Mouse (Mus musculus): ENCODE data around the gene Olfr167. TPM values are rescaled to one million over a fixed set of nuclear protein-coding genes. Genes with fewer than 3 reads are reported as not detected.
"Not testable (repeated sequence)": the region's sequence is repeated elsewhere in the genome, so short reads cannot be mapped to it uniquely, and the experiment has no call there.

Gene Olfr167
- polyA plus RNA-seq (2015; fragmentation: Nextera tagmentation; extraction: Ambion mirVana), result not detected in 2 replicates

GRCm38 (mm10) chr16:19522166-19522565, at the start of gene Olfr167:
TSS of gene Olfr167 (minus strand) at chr16:19522266.
- no peaks in the 10 kb centered on the region for H3K36me3 ChIP-seq (ENCODE audit: insufficient read depth, low read length)
- WGBS, result 76% methylated on average over 2 of the region's 2 CpGs
- H3K27ac ChIP-seq (ENCODE audit: low read length), result no peak within 1 kb of the TSS
- no peak within 1 kb of the TSS for H3K4me3 ChIP-seq (ENCODE audit: low read length)
- no peak within 1 kb of the TSS for H3K9ac ChIP-seq (replicated peaks; ENCODE audit: low read length)
- no peaks in the 10 kb centered on the region for H3K9me3 ChIP-seq (ENCODE audit: low read length)
- no peaks in the 10 kb centered on the region for H3K27me3 ChIP-seq (ENCODE audit: insufficient read depth, low read length)
- H3K4me1 ChIP-seq (ENCODE audit: insufficient read depth, low read length), result no peaks in the 10 kb centered on the region
- no peak within 1 kb of the TSS for H3K4me2 ChIP-seq (replicated peaks; ENCODE audit: low read depth, low read length)
- ATAC-seq (ENCODE audit: low FRiP score, low TSS enrichment), result no peak

DNA sequence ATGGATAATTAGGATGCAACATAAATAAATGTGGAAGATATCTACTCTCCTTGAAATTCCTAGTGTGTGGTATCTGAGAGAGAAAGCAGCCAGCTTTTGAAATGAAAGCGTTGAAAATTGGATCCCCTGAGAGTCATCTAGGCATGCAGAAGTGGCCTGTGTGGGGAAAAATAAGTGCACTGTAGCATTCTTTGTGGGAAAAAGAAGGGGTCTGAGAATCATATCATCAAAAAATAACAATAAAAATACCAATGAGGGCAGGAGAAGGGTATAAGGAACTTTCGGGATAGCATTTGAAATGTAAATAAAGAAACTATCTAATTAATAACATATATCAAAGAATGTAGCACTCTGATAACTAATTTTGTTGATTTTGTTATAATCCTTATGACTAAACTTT, 49.6 kb upstream of the Olfr167 start, which contains the start of gene Olfr169:
Olfr169 (minus strand) TSS at position 101 of the 400 bp plus-strand sequence.
- not testable (repeated sequence) for H3K9me3 ChIP-seq (ENCODE audit: low read length); ATAC-seq (ENCODE audit: low FRiP score, low TSS enrichment); H3K36me3 ChIP-seq (ENCODE audit: insufficient read depth, low read length); H3K4me3 ChIP-seq (ENCODE audit: low read length); H3K9ac ChIP-seq (replicated peaks; ENCODE audit: low read length); H3K27me3 ChIP-seq (ENCODE audit: insufficient read depth, low read length); H3K4me1 ChIP-seq (ENCODE audit: insufficient read depth, low read length); H3K4me2 ChIP-seq (replicated peaks; ENCODE audit: low read depth, low read length); H3K27ac ChIP-seq (ENCODE audit: low read length)
- WGBS, result 92% methylated on average over 2 of the region's 2 CpGs

- H3K4me1 ChIP-seq (ENCODE audit: insufficient read depth, low read length); H3K27me3 ChIP-seq (ENCODE audit: insufficient read depth, low read length); H3K4me2 ChIP-seq (replicated peaks; ENCODE audit: low read depth, low read length); H3K4me3 ChIP-seq (ENCODE audit: low read length); H3K36me3 ChIP-seq (ENCODE audit: insufficient read depth, low read length); H3K9me3 ChIP-seq (ENCODE audit: low read length); H3K9ac ChIP-seq (replicated peaks; ENCODE audit: low read length); ATAC-seq (ENCODE audit: low FRiP score, low TSS enrichment); H3K27ac ChIP-seq (ENCODE audit: low read length): not testable (repeated sequence)
- WGBS, result 88% methylated on average over 7 of the region's 7 CpGs
Measured at GRCm38 (mm10) chr16:19553429-19553828, 31.4 kb upstream of the Olfr167 start.

GRCm38 (mm10) chr16:19552246-19552645, 30.2 kb upstream of the Olfr167 start:
- H3K4me3 ChIP-seq (ENCODE audit: low read length); H3K27ac ChIP-seq (ENCODE audit: low read length); H3K9ac ChIP-seq (replicated peaks; ENCODE audit: low read length); H3K4me2 ChIP-seq (replicated peaks; ENCODE audit: low read depth, low read length); H3K9me3 ChIP-seq (ENCODE audit: low read length); H3K36me3 ChIP-seq (ENCODE audit: insufficient read depth, low read length); H3K27me3 ChIP-seq (ENCODE audit: insufficient read depth, low read length); H3K4me1 ChIP-seq (ENCODE audit: insufficient read depth, low read length); ATAC-seq (ENCODE audit: low FRiP score, low TSS enrichment): not testable (repeated sequence)
- WGBS, result 87% methylated on average over 3 of the region's 3 CpGs

GRCm38 (mm10) chr16:19535455-19535854, 13.4 kb upstream of the Olfr167 start, which contains the start of gene Olfr168:
TSS of gene Olfr168 (minus strand) at chr16:19535555.
- no peak for ATAC-seq (ENCODE audit: low FRiP score, low TSS enrichment)
- Histone ChIP-seq H3K9ac (replicated peaks; ENCODE audit: low read length) (no peak within 1 kb of the TSS), H3K4me2 (replicated peaks; ENCODE audit: low read depth, low read length) (no peak within 1 kb of the TSS), H3K36me3 (ENCODE audit: insufficient read depth, low read length) (no peaks in the 10 kb centered on the region), H3K4me3 (ENCODE audit: low read length) (no peak within 1 kb of the TSS), H3K4me1 (ENCODE audit: insufficient read depth, low read length) (no peaks in the 10 kb centered on the region), H3K9me3 (ENCODE audit: low read length) (no peaks in the 10 kb centered on the region), H3K27me3 (ENCODE audit: insufficient read depth, low read length) (no peaks in the 10 kb centered on the region), H3K27ac (ENCODE audit: low read length) (no peak within 1 kb of the TSS)

DNA sequence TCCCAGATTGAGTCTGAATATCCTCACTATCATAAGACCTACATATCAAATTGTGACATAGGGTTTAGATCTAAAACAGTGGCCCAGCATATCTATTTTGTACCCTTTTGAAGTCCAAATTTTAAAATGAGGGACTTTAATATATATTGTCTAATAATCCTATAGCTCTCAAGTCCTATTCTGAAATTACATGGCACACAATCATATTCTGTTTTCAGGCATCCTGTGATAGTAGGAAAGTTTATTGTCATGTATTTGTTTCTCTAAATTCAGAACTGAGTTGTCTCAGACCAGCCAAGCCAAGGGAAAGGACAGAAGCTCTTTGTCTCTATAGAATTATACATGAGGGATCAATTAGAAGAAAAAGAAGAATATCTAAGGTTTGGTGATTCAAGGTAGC, 38.7 kb downstream of the Olfr167 start, which contains the start of gene Olfr166:
Olfr166 (plus strand) TSS at position 301 of the 400 bp plus-strand sequence.
- no peak within 1 kb of the TSS for H3K4me3 ChIP-seq (ENCODE audit: low read length)
- H3K27ac ChIP-seq (ENCODE audit: low read length), result no peak within 1 kb of the TSS
- no peak within 1 kb of the TSS for H3K9ac ChIP-seq (replicated peaks; ENCODE audit: low read length)
- no peaks in the 10 kb centered on the region; the same call in 1 of the 2 replicates for H3K9me3 ChIP-seq (ENCODE audit: low read length)
- H3K36me3 ChIP-seq (ENCODE audit: insufficient read depth, low read length), result no peaks in the 10 kb centered on the region
- ATAC-seq (ENCODE audit: low FRiP score, low TSS enrichment), result no peak
- no peaks in the 10 kb centered on the region for H3K27me3 ChIP-seq (ENCODE audit: insufficient read depth, low read length)
- no peak within 1 kb of the TSS for H3K4me2 ChIP-seq (replicated peaks; ENCODE audit: low read depth, low read length)
- no peaks in the 10 kb centered on the region for H3K4me1 ChIP-seq (ENCODE audit: insufficient read depth, low read length)

DNA sequence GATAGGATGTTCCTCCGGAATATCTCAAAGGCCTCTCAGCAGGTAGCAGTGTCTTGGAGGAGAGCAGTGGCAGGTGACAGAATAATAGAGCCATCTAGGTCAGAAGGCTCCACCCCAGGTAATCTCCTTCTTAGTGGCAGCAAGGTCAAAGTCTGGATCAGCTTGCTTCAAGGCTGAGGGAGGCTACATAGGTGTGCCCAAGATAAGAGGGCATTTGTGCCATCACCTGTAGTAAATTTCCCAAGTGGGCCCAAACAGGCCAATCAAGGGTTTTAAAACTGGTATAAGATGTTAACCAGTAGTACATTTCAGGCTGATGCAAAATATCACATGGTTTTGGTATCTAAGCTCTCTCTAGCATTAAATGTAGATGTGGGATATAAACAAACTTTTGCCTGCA, 57.7 kb downstream of the Olfr167 start:
- no peak overlapping the region for H3K27ac ChIP-seq (ENCODE audit: low read length)
- WGBS, result 100% methylated on average over 1 of the region's 1 CpGs
- H3K27me3 ChIP-seq (ENCODE audit: insufficient read depth, low read length), result no peaks in the 10 kb centered on the region
- H3K9me3 ChIP-seq (ENCODE audit: low read length), result no peaks in the 10 kb centered on the region
- no peak for ATAC-seq (ENCODE audit: low FRiP score, low TSS enrichment)
- H3K4me3 ChIP-seq (ENCODE audit: low read length), result no peak overlapping the region
- no peak overlapping the region for H3K4me2 ChIP-seq (replicated peaks; ENCODE audit: low read depth, low read length)
- no peaks in the 10 kb centered on the region for H3K36me3 ChIP-seq (ENCODE audit: insufficient read depth, low read length)
- H3K9ac ChIP-seq (replicated peaks; ENCODE audit: low read length), result no peak overlapping the region
- H3K4me1 ChIP-seq (ENCODE audit: insufficient read depth, low read length), result no peaks in the 10 kb centered on the region

Other genes starting within 250 kb of the Olfr167 start
- gene Olfr164, start 208.2 kb downstream of the Olfr167 start, polyA plus RNA-seq (2015; fragmentation: Nextera tagmentation; extraction: Ambion mirVana), result not detected in 2 replicates
- gene Olfr165, start 99.1 kb downstream of the Olfr167 start, polyA plus RNA-seq (2015; fragmentation: Nextera tagmentation; extraction: Ambion mirVana), result not detected in 2 replicates
- gene Olfr166, start 38.6 kb downstream of the Olfr167 start, polyA plus RNA-seq (2015; fragmentation: Nextera tagmentation; extraction: Ambion mirVana), result not detected in 2 replicates
- not detected in 2 replicates for gene Olfr168, start 13.3 kb upstream of the Olfr167 start, polyA plus RNA-seq (2015; fragmentation: Nextera tagmentation; extraction: Ambion mirVana)
- gene Olfr169, start 49.5 kb upstream of the Olfr167 start, polyA plus RNA-seq (2015; fragmentation: Nextera tagmentation; extraction: Ambion mirVana), result not detected in 2 replicates
- not detected in 2 replicates for gene Olfr170, start 89.6 kb upstream of the Olfr167 start, polyA plus RNA-seq (2015; fragmentation: Nextera tagmentation; extraction: Ambion mirVana)
- not detected in 2 replicates for gene Olfr171, start 107.7 kb upstream of the Olfr167 start, polyA plus RNA-seq (2015; fragmentation: Nextera tagmentation; extraction: Ambion mirVana)
- gene Lamp3, start 184.1 kb upstream of the Olfr167 start, polyA plus RNA-seq (2015; fragmentation: Nextera tagmentation; extraction: Ambion mirVana), result 0.10 and 0.52 TPM in 2 replicates
- 10.5 and 11.6 TPM in 2 replicates for gene B3gnt5, start 237.9 kb upstream of the Olfr167 start, polyA plus RNA-seq (2015; fragmentation: Nextera tagmentation; extraction: Ambion mirVana)

All from kidney, embryonic 16.5 days (tissue).